Mouse (Mus musculus) frontal cortex, postnatal 14 days (tissue): ENCODE results near the gene Gm21497.
"Not testable (repeated sequence)": the region's sequence is repeated elsewhere in the genome, so short reads cannot be mapped to it uniquely, and the experiment has no call there.

Experiments
- DNase-seq, 2 experiments: peaks; one replicate each; pipeline ENCODE4 v3.0.0; 2022; ENCODE audit warnings: low spot score in 2 of 2

Gm21497 gene

GRCm38 (mm10) chrY:61646446-61646845 is at the start of gene Gm21497:
Gm21497 (plus strand) TSS chrY:61646746.
- DNase-seq: not testable (repeated sequence)
